Mouse (Mus musculus) liver, postnatal 0 days (tissue): Measurements from ENCODE around the gene Timp4. TPM values are rescaled to one million over a fixed set of nuclear protein-coding genes. Genes with fewer than 3 reads are reported as not detected.

Experiments
- ATAC-seq: fragments of 200-750 bp; cut with Nextera tagmentation; 2 replicates; pipeline ENCODE4 v1.8.0; 2017; ENCODE audit warnings: mild to moderate bottlenecking, moderate library complexity
- DNase-seq: peaks from one replicate; pipeline ENCODE4 v3.0.0-alpha.2; 2016
- H3K27ac ChIP-seq: fragments of 300-500 bp; sonication (generic); 2 replicates; pipeline ENCODE4 v1.5.1; 2014; ENCODE audit warnings: antibody characterized with exemption, moderate library complexity, mild to moderate bottlenecking, low read depth
- H3K27me3 ChIP-seq: fragments of 300-500 bp; sonication (generic); 2 replicates; pipeline ENCODE4 v1.6.1; 2014; ENCODE audit warnings: low read length, control low read depth, mixed read lengths; ENCODE audit not compliant: insufficient read depth
- H3K36me3 ChIP-seq: fragments of 300-500 bp; sonication (generic); replicated peaks from 2 replicates; pipeline ENCODE4 v1.6.1; 2014; ENCODE audit warnings: mild to moderate bottlenecking, control low read depth, low read length, moderate library complexity, mixed read lengths; ENCODE audit not compliant: insufficient read depth
- H3K4me1 ChIP-seq: fragments of 300-500 bp; sonication (generic); 2 replicates; pipeline ENCODE4 v1.6.1; 2014; ENCODE audit warnings: antibody characterized with exemption, mild to moderate bottlenecking, control low read depth; ENCODE audit not compliant: insufficient read depth
- H3K4me2 ChIP-seq: fragments of 300-500 bp; sonication (generic); 2 replicates; pipeline ENCODE4 v1.6.1; 2014; ENCODE audit warnings: low read depth, mild to moderate bottlenecking, low read length, moderate library complexity, mixed read lengths
- H3K4me3 ChIP-seq: fragments of 300-500 bp; sonication (generic); 2 replicates; pipeline ENCODE4 v1.5.1; 2014; ENCODE audit warnings: low read depth, low read length
- H3K9ac ChIP-seq: fragments of 300-500 bp; sonication (generic); replicated peaks from 2 replicates; pipeline ENCODE4 v1.6.1; 2014; ENCODE audit warnings: mild to moderate bottlenecking, moderate library complexity
- H3K9me3 ChIP-seq: fragments of 300-500 bp; sonication (generic); 2 replicates; pipeline ENCODE4 v1.6.1; 2016; ENCODE audit warnings: mild to moderate bottlenecking, control low read depth, low read length, mixed read lengths
- CTCF ChIP-seq: sonication (generic); IDR thresholded peaks from 2 replicates; pipeline ENCODE4 v1.5.1; 2016; ENCODE audit warnings: antibody characterized with exemption, low read depth
- EP300 ChIP-seq: IDR thresholded peaks from 2 replicates; pipeline ENCODE4 v1.6.1; 2016; ENCODE audit warnings: antibody characterized with exemption, low read depth, mild to moderate bottlenecking
- WGBS: fragments of 180-500 bp; shearing (Covaris S2); extraction: QIAGEN DNeasy Blood & Tissue Kit; methylation state at CpG from one replicate; pipeline ENCODE4 v1.1.7; 2014; ENCODE audit not compliant: insufficient replicate concordance; 5-methylcytosine and 5-hydroxymethylcytosine counted together
- polyA plus RNA-seq: library from polyadenylated mRNA; unstranded; fragments of >200 nt; fragmentation: Nextera tagmentation; extraction: Ambion mirVana; gene quantifications from 2 replicates; pipeline ENCODE4 v1.2.1, GENCODE M21; 2015

The Timp4 gene
- polyA plus RNA-seq, 1 experiment from 2014 or later = not detected

GRCm38 (mm10) chr6:115288223-115288622 lies 36.2 kb upstream of the Timp4 start:
- DNase-seq (no peak), ATAC-seq (no peak)
- H3K4me2 ChIP-seq = no peak overlapping the region
- no peak overlapping the region for H3K27ac ChIP-seq
- no peaks in the 10 kb centered on the region for H3K27me3 ChIP-seq
- no peak overlapping the region for H3K9ac ChIP-seq
- H3K36me3 ChIP-seq = no peaks in the 10 kb centered on the region
- no peak for TF ChIP-seq CTCF
- TF ChIP-seq EP300 = no peak
- no peak overlapping the region for H3K4me3 ChIP-seq
- WGBS = 67% methylated on average over 3 of the region's 3 CpGs
- H3K4me1 ChIP-seq = no peaks in the 10 kb centered on the region
- no peaks in the 10 kb centered on the region for H3K9me3 ChIP-seq

GRCm38 (mm10) chr6:115286441-115286840 lies 34.4 kb upstream of the Timp4 start:
- H3K9ac ChIP-seq = no peak overlapping the region
- DNase-seq = no peak
- no peak for ATAC-seq
- no peaks in the 10 kb centered on the region for H3K27me3 ChIP-seq
- no peak overlapping the region for H3K27ac ChIP-seq
- no peak for TF ChIP-seq CTCF
- no peak for TF ChIP-seq EP300
- no peaks in the 10 kb centered on the region for H3K9me3 ChIP-seq
- H3K36me3 ChIP-seq = no peaks in the 10 kb centered on the region
- 79% methylated on average over 6 of the region's 6 CpGs for WGBS
- H3K4me3 ChIP-seq = no peak overlapping the region
- H3K4me1 ChIP-seq = no peaks in the 10 kb centered on the region
- H3K4me2 ChIP-seq = no peak overlapping the region

GRCm38 (mm10) chr6:115284153-115284552 lies 32.1 kb upstream of the Timp4 start:
- DNase-seq (no peak), ATAC-seq (no peak)
- Histone ChIP-seq H3K9ac (no peak overlapping the region), H3K4me1 (no peaks in the 10 kb centered on the region), H3K27ac (no peak overlapping the region), H3K4me3 (no peak overlapping the region), H3K9me3 (no peaks in the 10 kb centered on the region), H3K27me3 (no peaks in the 10 kb centered on the region), H3K36me3 (no peaks in the 10 kb centered on the region), H3K4me2 (no peak overlapping the region)
- 81% methylated on average over 2 of the region's 2 CpGs for WGBS
- TF ChIP-seq EP300 (no peak), CTCF (no peak)

- no peak overlapping the region for H3K27ac ChIP-seq
- no peak overlapping the region for H3K9ac ChIP-seq
- H3K36me3 ChIP-seq = no peaks in the 10 kb centered on the region
- DNase-seq = no peak
- H3K27me3 ChIP-seq = no peaks in the 10 kb centered on the region
- no peaks in the 10 kb centered on the region for H3K9me3 ChIP-seq
- TF ChIP-seq CTCF = no peak
- no peak for TF ChIP-seq EP300
- 55% methylated on average over 2 of the region's 2 CpGs for WGBS
- ATAC-seq = no peak
- H3K4me3 ChIP-seq = no peak overlapping the region
- no peaks in the 10 kb centered on the region for H3K4me1 ChIP-seq
- no peak overlapping the region for H3K4me2 ChIP-seq
These were observed 27.6 kb upstream of the Timp4 start for GRCm38 (mm10) chr6:115279639-115280038.

GRCm38 (mm10) chr6:115278086-115278485 lies 26.1 kb upstream of the Timp4 start:
- H3K9ac ChIP-seq = no peak overlapping the region
- no peak for DNase-seq
- H3K4me3 ChIP-seq = no peak overlapping the region
- no peak overlapping the region for H3K27ac ChIP-seq
- no peaks in the 10 kb centered on the region for H3K27me3 ChIP-seq
- no peak for ATAC-seq
- no peaks in the 10 kb centered on the region for H3K36me3 ChIP-seq
- TF ChIP-seq CTCF (no peak), EP300 (no peak)
- WGBS = 78% methylated on average over 8 of the region's 8 CpGs
- no peak overlapping the region for H3K4me2 ChIP-seq
- no peaks in the 10 kb centered on the region for H3K9me3 ChIP-seq
- H3K4me1 ChIP-seq = no peaks in the 10 kb centered on the region

GRCm38 (mm10) chr6:115275116-115275815 lies 23.3 kb upstream of the Timp4 start:
- no peak for ATAC-seq
- WGBS = 76% methylated on average over 10 of the region's 10 CpGs

DNA sequence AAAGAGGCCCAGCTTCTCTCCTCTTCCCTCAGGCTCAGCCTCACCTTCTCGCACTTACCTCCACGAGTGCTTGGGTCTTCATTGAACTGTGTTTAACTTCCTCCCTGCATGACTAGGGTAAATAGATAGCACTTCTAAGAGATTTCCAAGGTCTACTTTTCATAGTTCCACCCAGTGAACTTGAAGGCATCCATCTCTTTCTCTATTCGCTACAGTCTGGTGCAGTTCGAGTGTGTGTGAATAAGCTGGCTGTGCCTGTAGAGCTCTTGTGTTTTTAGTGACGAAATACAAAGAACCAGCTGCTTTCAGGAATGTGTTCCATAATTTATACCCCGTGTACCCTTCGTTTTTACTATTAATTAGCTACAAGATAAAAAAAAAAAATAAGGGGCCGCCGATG lies 22.7 kb upstream of the Timp4 start:
- Histone ChIP-seq H3K4me3 (no peak overlapping the region), H3K36me3 (no peaks in the 10 kb centered on the region), H3K27ac (no peak overlapping the region), H3K9me3 (no peaks in the 10 kb centered on the region), H3K9ac (no peak overlapping the region), H3K27me3 (no peaks in the 10 kb centered on the region), H3K4me1 (no peaks in the 10 kb centered on the region), H3K4me2 (no peak overlapping the region)
- WGBS = 69% methylated on average over 9 of the region's 9 CpGs
- TF ChIP-seq CTCF = no peak
- TF ChIP-seq EP300 = no peak
- ATAC-seq (no peak), DNase-seq (no peak)

More at GRCm38 (mm10) chr6:115275116-115275815, 23.3 kb upstream of the Timp4 start:
- Histone ChIP-seq H3K27ac (no peak overlapping the region), H3K4me1 (no peaks in the 10 kb centered on the region), H3K9me3 (no peaks in the 10 kb centered on the region), H3K36me3 (no peaks in the 10 kb centered on the region), H3K4me2 (no peak overlapping the region), H3K4me3 (no peak overlapping the region), H3K27me3 (no peaks in the 10 kb centered on the region), H3K9ac (no peak overlapping the region)
- DNase-seq = no peak
- TF ChIP-seq EP300 = no peak
- no peak for TF ChIP-seq CTCF
